Mouse (Mus musculus): ENCODE data around the gene Apoc3. TPM values are rescaled to one million over a fixed set of nuclear protein-coding genes. Genes with fewer than 3 reads are reported as not detected.

Gene Apoc3
- total and polyA plus RNA-seq, 3 experiments: not detected

DNA sequence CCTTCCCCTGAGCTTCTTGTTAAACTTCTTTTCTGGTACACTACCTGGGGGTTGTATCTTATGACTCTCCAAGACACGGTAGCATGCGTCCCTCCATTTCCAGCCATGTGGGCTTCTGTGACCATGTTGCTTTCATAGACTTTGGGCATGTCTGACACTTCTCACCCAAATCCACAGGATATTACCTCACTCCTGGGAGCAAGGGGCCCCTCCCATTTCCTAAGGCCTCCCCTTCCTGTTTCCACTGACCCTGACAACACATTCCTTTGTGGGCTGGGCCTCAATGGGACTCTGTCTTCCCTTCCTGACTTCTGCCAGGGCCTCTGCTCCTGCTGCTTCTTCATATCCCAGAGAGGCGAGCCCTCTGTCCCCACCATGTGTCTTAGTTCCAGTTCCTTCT lies 22.1 kb upstream of the Apoc3 start:
- DNase-seq (ENCODE audit: low read depth, low spot score): peak; percentile 25
- Histone ChIP-seq H3K36me3 (ENCODE audit: control insufficient read depth in 1 of 2, insufficient read depth in 2 of 2, low read length in 2 of 2) (no peaks in the 10 kb centered on the region), H3K4me1 (ENCODE audit: control insufficient read depth in 1 of 2, insufficient read depth in 2 of 2, low read length in 2 of 2) (no peaks in the 10 kb centered on the region), H3K9ac (ENCODE audit: control insufficient read depth, low read depth, low read length, poor library complexity, severe bottlenecking) (no peak overlapping the region), H3K27me3 (ENCODE audit: control insufficient read depth in 1 of 2, insufficient read depth in 2 of 2, low read length in 2 of 2) (peaks cover 0 to 5% of the 10 kb centered on the region in 2 experiments; a peak in 2 of 4 replicates), H3K27ac (ENCODE audit: control insufficient read depth, low read depth, low read length) (no peak overlapping the region), H3K79me2 (ENCODE audit: control insufficient read depth, insufficient read depth, low read length, poor library complexity) (no peaks in the 10 kb centered on the region), H3K4me3 (ENCODE audit: control insufficient read depth in 1 of 2, insufficient read depth in 1 of 2, low read depth in 2 of 2, low read length in 2 of 2) (no peak overlapping the region), H3K9me3 (replicated peaks; ENCODE audit: insufficient read depth, low read length) (no peaks in the 10 kb centered on the region)
- TF ChIP-seq ETS1 (IDR thresholded peaks at IDR 0.05; ENCODE audit: low read depth, low read length) (no peak), USF1 (IDR thresholded peaks at IDR 0.05; ENCODE audit: low read depth, low read length) (no peak), CTCF (IDR thresholded peaks at IDR 0.05 in 2 of 3, conservative IDR thresholded peaks at IDR 0.05 in 1 of 3; ENCODE audit: control insufficient read depth in 1 of 3, insufficient read depth in 1 of 3, low read depth in 2 of 3, low read length in 3 of 3, poor library complexity in 1 of 3, severe bottlenecking in 1 of 3) (no peak)

DNA sequence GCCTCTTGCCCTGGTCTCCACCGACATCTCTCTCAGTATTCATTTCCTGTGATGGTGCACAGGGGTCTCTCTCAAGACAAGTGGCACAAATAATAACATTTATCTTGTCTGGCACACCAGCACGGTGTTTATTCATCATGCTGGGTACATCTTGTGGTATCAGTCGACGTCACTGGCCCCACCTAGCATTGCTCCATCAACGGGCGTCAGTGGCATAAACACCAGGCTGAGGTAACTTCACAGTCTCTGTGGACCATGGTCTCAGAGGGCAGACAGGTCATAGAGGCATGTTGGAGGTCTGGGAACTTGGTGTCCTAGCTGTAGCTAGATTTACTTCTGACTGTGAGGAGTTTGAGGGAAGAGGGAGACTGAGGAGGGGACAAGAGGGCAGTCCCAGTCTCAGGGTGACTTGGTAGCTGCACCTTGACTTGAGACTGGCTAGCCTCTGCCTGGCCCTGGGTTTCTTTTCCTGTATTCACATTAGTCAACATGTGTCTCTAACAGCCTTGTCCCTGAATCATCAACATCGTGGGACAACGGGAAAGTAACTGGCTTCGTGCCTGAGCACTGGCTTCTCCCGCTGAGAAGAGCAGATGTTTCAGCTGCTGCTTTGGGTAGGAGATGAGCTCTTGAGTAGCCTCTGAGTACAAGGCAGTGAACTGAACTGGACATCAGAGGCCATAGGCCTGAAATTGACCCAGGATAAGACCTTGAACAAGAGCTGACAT lies 21.4 kb upstream of the Apoc3 start:
- Histone ChIP-seq H3K4me1 (ENCODE audit: control insufficient read depth in 1 of 2, insufficient read depth in 2 of 2, low read length in 2 of 2) (no peaks in the 10 kb centered on the region), H3K9me3 (replicated peaks; ENCODE audit: insufficient read depth, low read length) (no peaks in the 10 kb centered on the region), H3K4me3 (ENCODE audit: control insufficient read depth in 1 of 2, insufficient read depth in 1 of 2, low read depth in 2 of 2, low read length in 2 of 2) (no peak overlapping the region), H3K27me3 (ENCODE audit: control insufficient read depth in 1 of 2, insufficient read depth in 2 of 2, low read length in 2 of 2) (peaks cover 0 to 4% of the 10 kb centered on the region in 2 experiments; a peak in 2 of 4 replicates), H3K79me2 (ENCODE audit: control insufficient read depth, insufficient read depth, low read length, poor library complexity) (no peaks in the 10 kb centered on the region), H3K9ac (ENCODE audit: control insufficient read depth, low read depth, low read length, poor library complexity, severe bottlenecking) (no peak overlapping the region), H3K36me3 (ENCODE audit: control insufficient read depth in 1 of 2, insufficient read depth in 2 of 2, low read length in 2 of 2) (no peaks in the 10 kb centered on the region), H3K27ac (ENCODE audit: control insufficient read depth, low read depth, low read length) (no peak overlapping the region)
- TF ChIP-seq ZC3H11A (IDR thresholded peaks at IDR 0.05; ENCODE audit: low read depth, low read length) (no peak), CHD1 (IDR thresholded peaks at IDR 0.05; ENCODE audit: low read depth, low read length) (no peak), TAL1 (IDR thresholded peaks at IDR 0.05; ENCODE audit: low read length) (no peak), POLR2AphosphoS2 (IDR thresholded peaks at IDR 0.05; ENCODE audit: low read length) (no peak), RCOR1 (IDR thresholded peaks at IDR 0.05; ENCODE audit: low read depth, low read length) (no peak), USF1 (IDR thresholded peaks at IDR 0.05; ENCODE audit: low read depth, low read length) (no peak), BHLHE40 (IDR thresholded peaks at IDR 0.05; ENCODE audit: borderline replicate concordance, low read depth, low read length) (no peak), HCFC1 (IDR thresholded peaks at IDR 0.05; ENCODE audit: low read depth, low read length) (no peak), CTCF (IDR thresholded peaks at IDR 0.05 in 2 of 3, conservative IDR thresholded peaks at IDR 0.05 in 1 of 3; ENCODE audit: control insufficient read depth in 1 of 3, insufficient read depth in 1 of 3, low read depth in 2 of 3, low read length in 3 of 3, poor library complexity in 1 of 3, severe bottlenecking in 1 of 3) (no peak), NELFE (IDR thresholded peaks at IDR 0.05; ENCODE audit: low read depth, low read length) (no peak), MYB (IDR thresholded peaks at IDR 0.05; ENCODE audit: low read depth, low read length) (no peak), TBP (IDR thresholded peaks at IDR 0.05; ENCODE audit: low read depth, low read length) (no peak), MAFK (IDR thresholded peaks at IDR 0.05; ENCODE audit: borderline replicate concordance, low read depth, low read length) (no peak), TCF12 (IDR thresholded peaks at IDR 0.05; ENCODE audit: low read depth, low read length) (no peak), POLR2A (IDR thresholded peaks at IDR 0.05; ENCODE audit: control insufficient read depth in 1 of 2, insufficient read depth in 1 of 2, low read depth in 1 of 2, low read length in 2 of 2, poor library complexity in 1 of 2) (no peak), EP300 (IDR thresholded peaks at IDR 0.05; ENCODE audit: low read depth in 1 of 2, low read length in 2 of 2) (no peak)
- DNase-seq (ENCODE audit: low read depth, low spot score): no peak
